Mouse (Mus musculus) brain, embryonic 14.5 days (tissue): Measurements from ENCODE around the gene Galnt11.

Source experiments
- CTCF ChIP-seq: fragments of 200-500 bp; IDR thresholded peaks from 2 replicates; pipeline ENCODE4 v1.5.1; 2012; ENCODE audit warnings: inconsistent platforms, mild to moderate bottlenecking, moderate library complexity, borderline replicate concordance; ENCODE audit not compliant: insufficient read depth, insufficient read length; ENCODE audit errors: extremely low read depth
- POLR2A ChIP-seq: fragments of 200-500 bp; IDR thresholded peaks from 2 replicates; pipeline ENCODE4 v1.6.1; 2012; ENCODE audit warnings: mild to moderate bottlenecking, inconsistent platforms, borderline replicate concordance; ENCODE audit not compliant: poor library complexity, insufficient read depth, insufficient read length, severe bottlenecking; ENCODE audit errors: extremely low read depth

DNA sequence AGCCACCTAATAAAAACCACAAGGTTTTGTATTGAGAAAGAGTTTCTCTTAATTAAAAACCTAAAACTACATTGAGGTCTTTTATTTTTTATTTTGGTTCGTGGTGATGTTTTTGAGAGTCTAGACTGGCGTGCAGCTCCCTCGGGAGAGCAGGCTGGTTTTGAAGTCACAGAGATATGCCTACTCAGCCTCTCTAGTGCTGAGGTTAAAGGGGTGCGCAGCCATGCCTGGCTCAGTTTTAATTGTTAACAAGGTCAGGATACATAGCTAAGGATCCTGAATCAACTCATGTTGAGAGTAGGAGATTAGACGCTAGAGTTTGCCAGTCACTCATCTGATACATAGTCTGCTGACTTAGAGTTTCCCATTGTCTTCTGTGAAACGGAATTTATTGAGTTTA lies 39.7 kb downstream of the Galnt11 start:
- no peak for TF ChIP-seq CTCF
- no peak for TF ChIP-seq POLR2A
